Mouse (Mus musculus) lung, adult 2 months (tissue): ENCODE measurements around the gene Gns.

Experiments
- CTCF ChIP-seq: fragments of 200-500 bp; IDR thresholded peaks from 2 replicates; pipeline ENCODE4 v1.5.1; 2011; ENCODE audit warnings: mild to moderate bottlenecking, low read length, control low read depth; ENCODE audit not compliant: insufficient read depth
- POLR2A ChIP-seq: fragments of 200-500 bp; IDR thresholded peaks from 2 replicates; pipeline ENCODE4 v1.6.1; 2011; ENCODE audit warnings: low read depth, mild to moderate bottlenecking, control low read depth, low read length, borderline replicate concordance; ENCODE audit errors: extremely low read depth

DNA sequence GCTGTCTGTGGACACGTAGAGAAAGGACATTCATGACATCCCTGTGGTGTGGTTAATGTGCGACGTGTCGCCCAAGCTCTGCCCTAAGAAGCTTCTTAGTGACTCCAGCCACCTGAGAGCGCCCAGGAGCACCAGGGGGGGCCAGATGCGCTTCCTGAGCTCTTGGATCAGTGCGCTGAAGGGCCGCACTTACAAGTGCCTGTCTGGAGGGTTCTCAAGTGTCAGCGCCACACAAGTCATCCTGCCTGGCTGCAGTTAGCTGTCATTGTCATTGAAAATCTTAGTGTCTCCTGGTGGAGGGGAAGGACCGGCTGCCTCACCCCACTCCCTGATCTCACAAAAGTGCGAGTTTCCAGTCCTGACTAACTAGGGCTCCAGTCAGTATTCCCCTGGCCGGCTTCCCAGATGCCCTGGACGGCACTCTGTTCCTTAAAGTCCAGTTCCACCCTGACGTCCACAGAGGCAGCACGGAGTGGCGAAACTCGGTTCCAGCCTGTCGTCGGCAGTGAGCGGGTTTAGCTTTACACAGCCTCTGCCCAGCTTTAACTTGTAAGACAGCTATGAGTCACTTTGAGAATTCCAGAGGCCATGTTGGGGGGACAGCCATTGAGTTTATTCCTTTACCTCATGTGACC is 30.8 kb downstream of the Gns start:
- TF ChIP-seq CTCF (no peak), POLR2A (no peak)
